Mouse (Mus musculus) C2C12 (cell line): ENCODE data around the gene Kdm1a.

ENCODE experiments used
- CEBPB ChIP-seq: IDR thresholded peaks from one replicate; pipeline ENCODE4 v1.6.1; 2011; ENCODE audit warnings: low read depth, mild to moderate bottlenecking, control low read depth, moderate library complexity
- CTCF ChIP-seq: IDR thresholded peaks from one replicate; pipeline ENCODE4 v1.5.1; 2011; ENCODE audit not compliant: control insufficient read depth, insufficient read depth, insufficient read length
- MAX ChIP-seq: IDR thresholded peaks from one replicate; pipeline ENCODE4 v1.6.1; 2011; ENCODE audit warnings: mild to moderate bottlenecking, control low read depth

- TF ChIP-seq CEBPB: no peak
- TF ChIP-seq CTCF: peak; percentile 73
- no peak for TF ChIP-seq MAX
These were observed 46.5 kb upstream of the Kdm1a start for GRCm38 (mm10) chr4:136648922-136649479.
